Mouse (Mus musculus) activated CD4-positive, CD25-positive, alpha-beta regulatory T cell, adult 4 months (primary cell): Measurements from ENCODE around the gene Id3. TPM values are rescaled to one million over a fixed set of nuclear protein-coding genes. Genes with fewer than 3 reads are reported as not detected.

Experiments used
- ATAC-seq: one replicate; pipeline ENCODE4 v1.8.0; 2017
- polyA plus RNA-seq, 2 experiments: library from polyadenylated mRNA; unstranded; fragments of 100-300 nt; shearing (Covaris generic); gene quantifications; one replicate each; pipeline ENCODE4 v1.2.1; 2017

Gene Id3
- polyA plus RNA-seq, 2 experiments from 2014 or later = 281 to 355 TPM

DNA sequence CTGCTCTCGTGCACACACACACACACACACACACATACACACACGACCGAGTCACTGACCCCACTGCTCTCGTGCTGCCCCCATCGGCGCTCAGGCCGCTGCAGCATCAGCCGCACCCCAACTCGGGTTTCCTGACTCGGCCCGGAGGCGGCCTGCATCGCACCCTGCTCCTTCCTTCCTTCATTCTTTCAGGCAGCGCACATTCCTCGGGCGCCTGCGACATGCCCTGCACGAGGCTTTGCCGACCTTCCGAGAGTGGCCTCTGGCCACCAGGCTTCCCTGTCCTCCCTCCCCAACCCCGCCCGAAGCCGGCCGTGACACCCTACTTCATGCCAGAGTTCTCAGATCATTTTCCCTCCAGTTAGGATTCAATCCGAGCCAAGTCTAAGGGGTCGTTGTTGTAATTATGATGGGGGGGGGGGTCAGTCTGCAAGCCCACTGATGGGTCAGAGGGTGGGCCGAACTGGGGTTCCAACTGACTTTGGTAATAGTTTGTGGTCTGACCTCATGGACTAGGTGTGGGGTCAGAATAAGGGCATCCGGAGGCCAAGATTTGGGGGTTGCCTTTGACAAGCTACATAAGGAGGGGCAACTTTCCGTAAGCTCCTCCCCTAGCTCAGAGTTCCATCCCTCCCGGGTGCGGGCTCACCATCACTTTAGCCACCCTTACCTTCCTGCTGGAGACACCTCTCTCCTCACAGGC is 5.2 kb downstream of the Id3 start:
- ATAC-seq = no peak

DNA sequence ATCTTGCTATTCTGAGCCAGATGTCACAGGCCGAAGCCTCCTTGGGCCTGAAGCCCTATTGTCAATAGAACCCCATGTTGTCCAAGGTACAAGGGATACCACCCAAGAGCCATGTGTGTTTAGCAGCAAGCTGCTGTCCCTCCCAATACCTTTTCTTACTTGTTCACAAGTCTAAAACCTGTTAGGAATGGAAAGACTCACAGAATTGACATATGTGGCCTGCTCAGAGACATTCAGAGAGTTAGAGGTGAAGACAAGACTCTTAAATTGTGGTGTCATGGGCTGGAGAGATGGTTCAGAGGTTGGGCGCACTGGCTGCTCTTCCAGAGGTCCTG is 5.7 kb downstream of the Id3 start:
- no peak for ATAC-seq

DNA sequence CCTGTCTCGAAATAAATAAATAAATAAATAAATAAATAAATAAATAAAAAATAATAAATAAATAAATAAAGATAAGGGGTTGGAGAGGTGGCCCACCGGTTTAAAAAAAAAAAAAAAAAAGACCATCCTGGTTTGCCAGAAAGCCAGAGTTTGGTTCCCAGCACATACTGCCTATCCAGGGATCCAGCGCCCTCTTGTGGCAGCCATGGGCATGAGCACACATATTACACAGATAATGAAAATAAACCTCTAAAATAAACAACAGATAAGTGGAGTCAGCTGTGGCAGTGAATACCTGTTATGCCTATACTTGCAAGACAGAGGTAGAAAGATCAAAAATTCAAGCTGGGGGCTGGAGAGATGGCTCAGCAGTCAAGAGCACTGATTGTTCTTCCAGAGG is 6.4 kb downstream of the Id3 start:
- no peak for ATAC-seq

DNA sequence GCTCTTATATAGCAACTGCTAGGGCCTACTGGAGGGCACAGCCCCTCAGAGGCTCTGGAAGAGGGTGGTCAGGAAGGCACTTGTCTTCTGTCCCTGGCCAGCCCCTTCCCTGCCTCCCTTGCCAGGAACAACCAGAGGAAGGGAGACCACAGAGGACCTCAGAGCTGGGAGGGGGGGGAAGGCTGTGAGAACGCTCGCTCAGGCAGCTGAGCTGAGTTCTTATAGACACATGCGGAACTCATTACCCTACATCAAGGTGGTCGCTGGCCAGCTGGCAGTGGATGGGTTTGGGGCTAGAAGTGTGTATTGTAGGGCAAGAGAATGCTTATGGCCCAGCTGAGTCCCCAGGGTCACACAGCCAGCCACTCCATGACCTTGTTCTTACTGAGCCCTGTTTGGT is 7.3 kb downstream of the Id3 start:
- no peak for ATAC-seq

DNA sequence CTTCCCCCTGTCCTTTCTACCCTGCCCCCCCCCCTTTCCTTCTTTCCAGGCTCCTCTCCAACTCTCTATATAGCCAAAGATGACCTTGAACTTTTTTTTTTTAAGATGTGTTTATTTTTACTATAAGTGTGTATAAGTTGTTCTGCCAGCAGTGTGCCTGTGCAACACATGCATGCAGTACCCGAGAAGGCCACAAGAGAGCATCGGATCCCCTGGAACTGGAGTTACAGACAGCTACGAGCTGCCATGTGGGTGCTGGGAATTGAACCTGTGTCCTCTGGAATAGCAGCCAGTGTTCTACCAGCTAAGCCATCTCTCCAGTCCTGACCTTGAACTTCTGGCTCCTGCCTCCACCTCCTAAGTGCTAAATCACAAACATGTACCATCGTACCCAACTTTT is 9.5 kb downstream of the Id3 start:
- no peak for ATAC-seq

DNA sequence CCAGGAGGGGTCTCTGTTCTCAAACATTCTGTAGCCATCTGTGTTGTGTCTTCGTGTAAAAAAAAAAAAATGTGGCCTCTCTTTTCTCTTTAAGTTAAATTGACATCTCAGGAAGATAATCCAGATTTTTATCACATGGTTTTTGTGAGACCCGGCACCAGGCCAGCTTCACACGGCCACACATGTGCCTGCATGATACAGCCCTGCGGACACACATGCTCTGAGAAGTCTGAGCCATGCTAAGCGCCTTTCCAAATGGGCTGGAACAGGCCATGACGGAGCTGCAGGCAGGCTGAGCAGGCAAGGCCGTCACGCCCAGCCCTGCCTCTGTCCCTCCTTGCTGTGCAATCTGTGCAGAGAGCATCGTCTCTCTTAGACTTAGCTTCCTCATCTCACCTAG is 11.2 kb downstream of the Id3 start:
- no peak for ATAC-seq

DNA sequence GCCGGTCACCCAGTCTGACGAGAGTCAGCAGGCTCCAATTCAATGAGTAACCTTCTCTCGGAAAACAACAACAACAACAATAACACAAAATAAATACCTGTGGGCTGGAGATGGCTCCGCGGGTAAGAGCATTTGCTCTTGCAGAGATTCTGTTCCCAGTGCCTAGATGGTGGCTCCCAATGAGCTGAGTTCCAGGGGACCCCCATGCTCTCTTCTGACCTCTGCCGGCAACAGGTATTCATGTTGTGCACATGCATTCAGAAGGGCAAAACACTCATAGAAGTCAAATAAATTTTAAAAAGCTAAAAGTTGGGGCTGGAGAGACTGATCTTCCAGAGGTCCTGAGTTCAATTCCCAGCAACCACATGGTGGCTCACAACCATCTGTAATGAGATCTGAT is 15.2 kb downstream of the Id3 start:
- ATAC-seq = no peak

DNA sequence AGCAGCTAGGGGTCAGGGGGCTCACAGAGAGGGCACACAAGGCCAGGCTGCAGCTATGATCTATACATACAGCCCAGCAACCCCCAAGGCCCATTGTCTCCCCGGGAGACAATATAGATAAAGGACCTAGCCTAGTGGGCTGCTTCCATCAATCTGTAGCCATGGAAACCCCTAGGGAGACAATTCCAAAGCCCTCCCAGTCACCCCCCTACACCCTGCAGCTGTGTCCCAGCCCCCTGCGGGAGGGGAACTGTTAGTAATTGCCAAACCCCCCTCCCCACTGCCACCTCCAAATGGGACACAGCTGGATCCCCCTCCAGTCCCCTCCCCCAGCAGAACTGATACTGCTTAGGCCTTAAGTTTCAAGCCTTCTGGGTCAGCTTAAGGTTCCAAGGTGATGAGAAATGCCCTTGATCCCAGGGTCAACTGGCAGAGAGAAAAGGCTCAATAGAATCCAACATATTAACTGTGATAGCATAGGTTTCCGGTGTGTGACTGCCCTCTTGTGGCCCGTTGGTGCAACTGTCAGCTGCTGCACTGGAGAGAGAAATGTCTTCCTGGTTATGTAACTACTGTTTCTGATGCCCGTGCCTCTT is 16.6 kb downstream of the Id3 start:
- peak; percentile 80 for ATAC-seq

DNA sequence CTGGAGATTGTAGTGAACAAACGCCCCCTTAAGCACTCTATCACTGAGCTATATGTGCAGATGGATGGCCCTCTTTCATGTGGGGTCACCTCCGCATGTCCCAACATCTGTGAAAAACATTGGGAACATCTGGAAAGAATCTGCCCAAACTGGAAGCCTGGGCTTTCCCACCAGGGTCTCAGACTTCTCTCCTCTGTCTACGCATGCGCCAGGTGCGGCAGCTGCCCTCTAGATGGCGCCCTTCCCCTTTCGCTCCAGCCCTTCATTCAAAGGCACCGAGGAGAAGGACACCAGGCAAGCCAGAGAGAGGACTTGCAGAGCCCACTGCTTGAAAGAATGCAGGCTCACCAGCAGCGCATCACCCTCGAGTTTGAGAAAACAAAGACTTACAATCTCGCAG is 20.2 kb downstream of the Id3 start:
- peak; percentile 65 for ATAC-seq

DNA sequence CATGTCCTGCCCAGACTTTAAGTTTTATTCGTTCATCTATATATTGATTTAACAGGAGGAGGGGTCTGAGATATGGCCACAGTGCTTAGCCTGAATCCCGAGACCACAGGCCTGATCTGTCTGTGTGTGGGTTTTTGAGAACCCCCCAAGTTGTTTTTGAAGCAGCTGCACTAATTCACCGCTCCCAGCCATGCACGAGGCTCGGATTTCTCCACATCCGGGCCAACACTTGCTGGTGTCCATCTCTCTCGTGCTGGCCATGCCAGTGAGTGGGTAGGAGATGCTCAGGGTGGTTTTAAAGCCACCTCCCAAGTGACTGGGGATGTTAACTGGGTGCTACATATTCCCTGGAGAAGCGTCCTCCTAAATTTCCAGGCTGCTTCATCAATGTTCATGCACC is 21.7 kb downstream of the Id3 start:
- no peak for ATAC-seq

DNA sequence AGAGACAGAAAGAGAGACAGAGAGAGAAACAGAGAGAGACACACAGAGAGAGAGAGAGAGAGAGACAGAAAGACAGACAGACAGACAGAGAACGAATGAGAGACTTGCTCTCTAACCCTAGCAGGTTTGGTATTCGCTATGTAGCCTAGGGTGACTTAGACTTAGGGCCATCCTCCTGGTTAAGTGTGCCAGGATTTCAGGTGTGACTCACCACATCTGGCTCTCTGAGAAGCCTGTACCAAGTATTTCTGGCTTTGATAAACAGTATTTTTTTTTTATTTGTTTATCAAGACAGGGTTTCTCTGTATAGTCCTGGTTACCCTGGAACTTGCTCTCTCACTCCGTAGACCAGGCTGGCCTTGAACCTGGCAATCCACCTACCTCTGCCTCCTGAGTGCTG is 24.4 kb downstream of the Id3 start:
- ATAC-seq = no peak

DNA sequence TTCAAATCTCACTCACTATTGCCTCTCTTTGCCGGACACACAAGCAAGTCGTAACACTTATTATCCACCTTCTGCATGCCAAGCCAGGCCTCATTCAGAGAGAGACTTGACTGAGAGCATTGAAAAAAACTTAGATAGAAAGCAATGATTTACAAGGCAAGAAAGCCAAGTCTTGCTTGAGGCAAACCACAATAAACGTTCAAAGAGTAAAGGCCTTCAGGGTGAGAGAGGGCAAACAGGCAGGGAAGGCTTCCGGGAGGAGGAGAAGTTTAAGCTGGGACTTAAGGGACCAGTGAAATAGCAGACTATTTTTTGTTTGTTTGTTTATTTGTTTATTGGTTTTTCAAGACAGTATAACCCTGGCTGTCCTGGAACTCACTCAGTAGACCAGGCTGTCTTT is 27.1 kb downstream of the Id3 start:
- no peak for ATAC-seq

DNA sequence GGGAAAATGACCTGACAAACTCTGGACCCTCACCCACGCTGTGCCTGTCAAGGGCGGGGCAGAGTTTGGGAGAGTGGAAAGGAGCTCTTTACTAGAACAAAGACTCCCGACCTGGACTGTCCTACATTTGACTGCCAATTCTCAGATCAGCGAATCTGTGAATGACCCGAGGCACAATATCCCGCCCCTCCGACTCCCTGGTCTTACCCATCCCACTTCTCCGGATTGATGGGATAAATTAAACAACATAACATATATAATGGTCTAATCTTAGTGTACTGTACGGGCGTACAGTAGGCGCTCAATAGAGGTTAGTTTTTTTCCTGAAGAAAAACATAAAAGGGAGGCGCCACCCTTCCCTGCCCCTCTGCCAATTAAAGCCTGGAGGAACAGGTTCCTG is 28.2 kb downstream of the Id3 start:
- ATAC-seq = no peak

DNA sequence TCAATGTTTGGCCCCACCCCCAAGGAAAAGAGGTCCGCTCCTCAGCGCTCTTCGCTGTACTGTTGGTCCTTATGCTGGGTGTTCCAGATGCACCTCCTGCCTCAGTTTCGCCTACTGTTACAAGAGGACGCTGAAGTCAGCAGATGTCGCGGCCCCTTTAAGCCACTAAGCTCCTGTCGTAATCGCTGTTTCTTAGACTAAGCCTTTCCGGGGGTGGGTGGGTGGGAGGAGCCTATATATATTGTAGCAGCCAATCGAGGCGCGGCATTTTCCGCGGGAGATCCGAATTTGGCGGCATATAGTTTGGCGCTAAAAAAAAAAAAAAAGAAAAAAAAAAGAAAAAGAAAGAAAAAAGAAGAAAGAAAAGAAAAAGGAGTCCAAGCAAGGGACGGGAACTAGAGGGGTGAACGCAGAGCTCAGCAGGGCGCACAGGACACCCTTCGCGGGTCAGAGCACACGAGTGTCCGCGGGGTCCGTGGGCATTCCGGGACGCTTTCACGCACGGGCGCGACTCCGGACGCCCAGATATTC is 28.8 kb downstream of the Id3 start, which contains the start of gene E2f2:
Gene E2f2 (plus strand): TSS at position 384 of the 531 bp plus-strand sequence.
- peak; percentile 74 for ATAC-seq

DNA sequence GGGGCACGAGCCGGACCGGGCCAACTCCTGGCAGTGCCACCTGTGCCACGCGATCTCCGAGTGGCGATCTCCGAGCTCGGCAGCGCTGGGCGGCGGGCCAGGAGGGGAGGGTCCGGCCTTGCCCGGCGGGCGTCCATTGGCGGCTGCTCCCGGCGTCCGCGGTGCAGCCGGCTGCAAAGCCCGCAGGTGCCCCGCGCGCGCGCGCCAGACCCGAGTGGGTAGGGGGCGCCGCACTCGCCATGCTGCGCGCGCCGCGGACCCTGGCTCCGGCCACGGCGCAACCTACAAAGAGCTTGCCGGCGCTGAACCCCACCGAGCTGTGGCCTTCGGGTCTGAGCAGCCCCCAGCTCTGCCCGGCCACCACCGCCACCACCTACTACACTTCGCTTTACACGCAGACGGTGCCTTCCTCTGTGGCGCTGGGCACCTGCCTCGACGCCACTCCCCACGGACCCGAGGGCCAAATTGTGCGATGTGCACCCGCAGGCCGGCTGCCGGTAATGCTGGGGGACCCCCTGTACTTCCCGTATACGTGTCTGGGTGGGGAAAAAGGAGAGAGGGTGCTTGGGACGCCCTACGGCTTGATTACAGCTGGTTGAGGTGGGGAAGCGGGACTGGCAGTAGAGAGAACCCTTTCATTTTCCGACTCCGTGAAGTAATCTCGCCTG is 29.4 kb downstream of the Id3 start:
- no peak for ATAC-seq

DNA sequence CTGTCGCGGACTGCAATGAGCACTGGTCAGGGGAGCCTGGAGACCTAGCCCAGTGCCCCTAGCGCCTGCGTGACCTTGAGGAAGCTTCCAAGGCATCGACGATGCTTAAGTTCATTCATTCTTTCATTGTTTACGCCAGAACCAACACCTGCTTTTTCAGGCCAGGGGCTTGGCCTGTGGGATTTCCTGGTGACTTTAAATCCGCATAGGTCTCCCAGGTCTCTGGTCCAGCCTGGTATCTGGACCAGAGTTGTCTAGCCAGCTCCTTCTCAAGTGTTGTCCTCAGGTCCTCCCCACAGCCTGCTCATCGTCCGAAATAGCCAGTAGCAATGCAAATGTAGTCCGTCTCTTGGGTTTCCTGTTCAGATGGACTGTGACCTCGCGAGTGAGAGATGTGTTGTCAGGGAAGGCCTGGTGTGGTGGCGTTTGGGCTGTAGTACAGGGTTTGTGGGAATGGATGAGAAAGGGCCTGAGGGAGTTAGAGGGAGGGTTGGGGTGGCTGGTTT is 30.0 kb downstream of the Id3 start:
- no peak for ATAC-seq

DNA sequence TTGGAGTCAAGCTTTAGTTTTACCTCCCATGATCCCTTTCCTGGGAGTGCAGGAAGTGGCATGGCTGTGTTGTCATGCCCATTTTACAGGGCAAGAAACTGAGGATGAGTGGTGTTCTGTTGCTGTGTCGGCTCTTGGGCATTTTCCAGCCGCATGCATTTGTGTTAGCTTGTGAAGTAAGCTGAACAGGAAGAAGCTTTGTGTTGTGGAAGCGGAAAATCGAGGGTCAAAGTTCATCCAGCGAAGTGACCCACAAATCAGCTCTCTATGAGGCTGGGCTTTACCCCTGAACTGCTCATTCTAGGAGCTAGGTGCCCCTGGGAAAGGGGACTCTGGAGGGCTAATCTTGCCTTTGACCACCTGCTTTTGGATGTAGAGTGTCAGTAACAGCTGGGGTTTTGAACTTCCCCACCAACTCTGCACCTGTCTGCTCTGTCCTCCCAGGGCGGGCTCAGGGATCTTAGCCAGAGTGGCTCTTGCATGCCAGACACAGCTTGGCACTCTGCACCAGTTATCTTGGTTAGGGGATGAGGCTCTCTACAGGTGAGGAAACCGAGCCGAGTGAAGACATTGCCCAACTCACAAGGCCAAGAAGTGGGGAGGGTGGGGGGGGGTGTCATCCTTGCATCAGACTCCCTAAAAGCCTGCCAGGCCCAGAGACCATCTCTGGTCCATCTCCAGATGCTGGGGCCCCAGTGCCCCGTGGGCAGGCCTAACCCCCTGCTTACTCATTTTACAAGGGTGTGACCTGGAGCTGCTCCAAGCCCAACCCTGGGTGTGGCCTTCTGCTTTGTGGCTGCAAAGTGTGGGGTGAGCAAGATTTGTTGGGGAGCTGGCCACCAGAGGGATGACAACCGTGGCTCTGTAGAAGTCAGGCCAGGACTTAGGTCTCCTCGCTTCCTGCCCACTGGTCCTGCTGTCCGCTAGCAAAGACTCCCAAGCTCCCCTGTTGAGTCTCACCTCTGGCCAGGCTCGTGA is 31.2 kb downstream of the Id3 start:
- ATAC-seq = no peak

DNA sequence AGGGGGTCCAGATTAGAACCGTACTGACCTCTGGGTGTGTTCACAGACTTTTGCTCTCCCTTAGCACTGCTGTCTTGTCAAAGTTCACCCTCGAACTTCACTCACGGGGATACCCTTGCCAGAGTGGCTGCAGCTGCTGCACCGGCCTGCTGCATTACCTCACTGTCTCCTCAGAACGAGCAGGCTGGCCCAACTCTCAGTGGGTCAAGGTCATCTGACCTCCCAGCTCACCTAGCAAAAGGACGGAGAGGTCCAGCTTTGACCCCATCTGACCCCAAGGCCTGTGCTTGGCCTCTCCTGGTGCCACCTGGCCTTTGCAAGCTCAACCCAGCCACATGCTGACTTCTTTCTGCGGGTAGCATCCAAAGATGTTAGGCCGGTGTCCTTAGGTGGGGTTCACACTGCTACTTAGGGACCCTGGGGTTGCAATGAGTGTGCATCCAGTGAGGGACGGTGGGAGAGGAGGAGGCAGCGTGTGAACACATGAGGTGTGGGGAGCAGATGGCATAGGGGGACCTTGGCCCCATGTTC is 32.8 kb downstream of the Id3 start:
- ATAC-seq = no peak

DNA sequence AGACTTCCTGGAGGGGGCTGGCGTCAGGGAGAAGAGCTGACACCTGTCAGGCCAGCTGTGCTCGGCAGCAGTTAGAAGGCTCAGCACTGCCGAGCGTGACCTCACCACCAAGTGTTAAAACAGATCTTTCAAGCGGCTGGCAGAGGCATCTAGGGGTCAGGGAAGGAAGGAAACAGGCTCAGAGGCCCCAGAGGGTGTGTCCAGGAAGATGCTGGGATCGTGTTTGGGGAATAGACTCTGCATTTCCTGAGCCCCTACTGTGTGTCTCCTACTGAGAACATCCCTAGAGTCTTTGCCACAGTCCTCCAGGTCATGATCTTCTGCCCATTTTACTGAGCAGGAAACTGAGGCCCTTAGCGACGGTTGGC is 33.9 kb downstream of the Id3 start:
- ATAC-seq = no peak

DNA sequence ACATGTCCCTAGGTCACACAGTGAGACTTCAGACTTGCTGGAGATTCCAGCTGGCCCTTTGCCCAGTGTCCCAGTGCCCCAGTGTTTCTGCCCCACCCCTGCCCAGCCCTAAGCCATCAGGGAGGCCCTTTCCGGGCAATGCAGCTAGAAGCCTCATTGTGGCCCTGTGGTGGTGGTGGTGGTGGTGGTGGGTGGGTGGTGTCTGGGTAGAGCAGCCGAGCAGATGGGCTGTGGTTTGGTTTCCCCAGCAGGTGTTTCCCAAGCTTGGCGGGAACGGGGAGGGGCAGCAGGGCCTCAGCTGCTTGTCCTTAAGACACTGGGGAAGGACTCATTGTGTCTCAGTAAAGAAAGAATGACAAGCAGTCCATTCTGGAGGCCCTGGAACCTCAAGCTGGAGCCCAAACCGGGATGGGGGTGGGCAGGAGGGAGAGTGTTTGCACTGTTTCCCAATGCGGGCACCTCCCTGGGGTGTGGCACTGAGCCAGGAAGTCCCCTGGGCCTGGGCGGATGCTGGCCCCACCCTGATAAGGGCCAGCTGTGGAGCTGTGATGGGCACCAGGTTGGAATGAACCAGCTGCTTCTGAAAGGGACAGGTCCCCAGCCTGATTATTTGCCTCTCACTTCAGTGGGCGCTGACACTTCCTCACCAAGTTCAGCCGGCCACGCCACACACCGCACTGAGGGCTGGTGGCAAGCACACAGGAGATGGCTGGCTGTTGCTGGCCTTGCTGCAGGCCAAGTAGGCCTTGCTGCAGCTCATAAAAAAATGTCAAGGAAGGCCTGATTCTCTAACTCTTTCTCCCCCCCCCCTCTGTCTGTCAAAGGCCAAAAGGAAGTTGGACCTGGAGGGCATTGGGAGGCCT is 34.5 kb downstream of the Id3 start:
- no peak for ATAC-seq

DNA sequence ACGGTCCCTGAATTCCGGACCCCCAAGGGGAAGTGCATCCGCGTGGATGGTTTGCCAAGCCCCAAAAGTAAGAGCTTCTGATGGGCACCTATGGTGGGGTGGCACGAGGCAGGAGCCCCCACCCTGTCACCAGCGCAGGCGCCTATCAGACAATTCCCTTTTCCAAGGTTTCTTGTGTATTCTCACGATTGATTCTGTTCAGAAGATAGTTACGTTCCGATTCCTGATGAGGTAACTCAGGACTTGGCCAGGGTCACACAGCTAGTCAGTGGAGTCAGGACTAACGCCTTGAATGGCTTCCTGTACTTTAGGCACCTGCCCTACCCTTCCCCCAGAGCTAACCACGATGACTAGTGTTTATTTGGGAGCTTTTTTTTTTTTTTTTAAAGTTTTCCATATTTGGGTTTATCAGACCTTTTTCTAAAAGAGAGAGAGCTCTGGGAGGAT is 35.2 kb downstream of the Id3 start:
- no peak for ATAC-seq
